Mouse (Mus musculus): Measurements from ENCODE around the gene Prkar2b. TPM values are rescaled to one million over a fixed set of nuclear protein-coding genes. Genes with fewer than 3 reads are reported as not detected.

Gene Prkar2b
- 64.3 and 66.4 TPM in 2 replicates for polyA plus RNA-seq (2012; rRNA removed)

GRCm38 (mm10) chr12:32061090-32061930 lies at the start of gene Prkar2b:
TSS of gene Prkar2b (minus strand) at chr12:32061296.

DNA sequence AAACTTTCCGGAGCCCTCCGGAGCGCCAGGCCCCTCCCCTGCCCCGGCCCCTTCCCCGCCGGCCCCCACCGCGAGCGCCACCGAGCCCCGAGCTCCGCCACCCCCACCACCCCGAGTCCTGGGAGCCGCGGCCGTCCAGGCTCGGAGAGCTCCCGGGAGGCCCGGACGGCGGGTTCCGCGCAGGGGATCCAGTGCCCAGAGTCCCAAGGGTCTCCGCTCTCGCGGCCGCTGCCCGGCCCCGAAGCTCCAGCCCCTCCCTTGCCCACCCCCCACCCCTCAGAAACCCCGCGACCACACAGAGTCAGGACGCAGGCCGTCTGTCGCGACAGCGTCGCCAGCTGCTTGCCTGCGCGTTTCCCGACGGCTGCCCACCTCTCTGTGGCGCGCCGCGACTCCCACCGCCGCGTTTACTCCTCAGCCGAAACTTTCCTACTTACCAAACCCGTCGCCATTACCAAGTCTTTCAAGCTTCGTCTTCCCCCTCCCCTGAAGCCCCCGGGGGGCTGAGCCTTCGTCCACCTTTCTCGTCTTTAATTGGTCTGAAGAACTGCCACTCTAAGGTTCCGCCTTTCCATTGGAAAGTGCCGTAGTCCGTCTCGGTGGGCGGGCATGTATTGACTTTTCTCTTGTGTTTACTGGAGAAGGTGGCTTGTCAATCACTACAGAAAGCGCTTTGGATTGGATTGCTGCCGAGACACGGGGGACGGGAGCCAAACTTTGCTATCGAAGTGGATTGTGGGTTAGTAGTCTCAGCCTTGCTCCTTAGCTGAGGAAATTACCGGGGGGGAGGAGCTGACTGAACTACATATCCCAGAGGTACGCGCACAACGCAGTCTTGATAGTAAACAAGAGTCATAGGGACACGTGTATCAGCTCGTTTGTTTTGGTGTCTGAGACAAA lies 111.1 kb downstream of the Prkar2b start, which contains the start of gene Hbp1:
Gene Hbp1, minus strand, starts transcription at position 777 of the 900 bp plus-strand sequence.

Other genes with a start within 250 kb of the Prkar2b start
- 68.4 and 69.4 TPM in 2 replicates for gene Hbp1, start 110.8 kb downstream of the Prkar2b start, polyA plus RNA-seq (2012; rRNA removed)
- 1.1 and 1.3 TPM in 2 replicates for gene Pik3cg, start 147.4 kb upstream of the Prkar2b start, polyA plus RNA-seq (2012; rRNA removed)